Mouse (Mus musculus) kidney, adult 11 months (tissue): ENCODE measurements around the gene Olfr102.

ENCODE experiments used
- DNase-seq: peaks from one replicate; pipeline ENCODE4 v3.0.0; 2022

Gene Olfr102

DNA sequence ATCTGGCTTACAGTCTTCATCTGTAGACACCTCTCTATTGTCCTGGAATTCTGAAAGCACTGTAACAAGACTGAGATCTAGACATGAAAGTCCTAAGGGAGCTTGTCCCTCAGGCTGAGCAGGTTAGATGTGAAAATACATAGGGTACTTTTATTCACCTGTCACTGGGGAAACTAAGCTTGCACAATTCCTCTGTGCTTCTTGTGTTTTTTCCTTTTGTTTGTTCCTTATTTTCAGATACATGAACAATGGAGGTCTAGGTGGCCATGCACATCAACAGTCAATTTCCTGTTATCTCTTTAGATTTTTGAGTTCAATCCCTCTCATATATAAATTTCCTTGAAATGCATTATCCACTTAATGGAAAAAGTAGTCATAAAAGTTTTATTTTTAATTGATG, at the start of gene Olfr102:
Olfr102 (minus strand) TSS at position 101 of the 400 bp plus-strand sequence.
- no peak for DNase-seq

DNA sequence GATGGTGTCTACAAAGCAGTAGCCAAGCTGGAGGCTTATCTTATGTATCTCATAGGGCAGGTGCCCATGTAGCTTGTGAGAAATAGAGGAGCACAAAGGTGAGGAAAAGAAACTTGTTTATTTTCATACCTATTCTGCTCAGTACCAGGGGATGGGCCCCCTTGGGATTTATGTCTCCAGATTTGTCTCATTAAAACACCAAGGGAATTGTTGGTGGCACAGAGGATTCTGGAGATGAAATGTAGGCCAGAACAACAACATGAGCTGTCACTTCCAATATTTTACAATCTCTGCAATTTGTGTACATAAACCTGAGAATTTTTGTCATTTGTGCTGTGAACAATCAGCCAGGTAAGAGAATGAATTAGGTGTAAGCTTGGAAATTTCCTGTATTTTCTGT, 42.4 kb upstream of the Olfr102 start, which contains the start of gene Olfr104-ps:
Olfr104-ps (plus strand) TSS at position 301 of the 400 bp plus-strand sequence.
- no peak for DNase-seq

DNA sequence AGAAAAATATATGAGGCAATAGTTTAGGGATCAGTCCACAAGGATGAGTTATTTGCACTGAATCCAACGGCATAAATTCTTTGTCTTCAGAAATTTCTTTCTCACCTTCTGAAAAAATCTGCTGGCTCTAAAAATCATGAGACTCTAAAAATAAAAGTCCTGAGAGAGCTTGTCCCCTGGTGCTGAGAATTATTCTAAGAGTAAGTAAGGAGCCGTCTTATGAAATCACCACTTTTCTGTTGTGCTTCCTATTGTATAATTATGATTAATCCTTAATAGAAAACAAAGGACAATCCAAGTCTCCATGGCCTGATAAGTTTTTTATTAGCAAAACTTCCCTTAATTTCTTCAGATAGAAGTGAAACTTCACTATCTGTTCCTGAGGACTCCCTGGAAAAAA, 22.7 kb upstream of the Olfr102 start, which contains the start of gene Olfr103:
Olfr103 (minus strand) TSS at position 101 of the 400 bp plus-strand sequence.
- DNase-seq: no peak

DNA sequence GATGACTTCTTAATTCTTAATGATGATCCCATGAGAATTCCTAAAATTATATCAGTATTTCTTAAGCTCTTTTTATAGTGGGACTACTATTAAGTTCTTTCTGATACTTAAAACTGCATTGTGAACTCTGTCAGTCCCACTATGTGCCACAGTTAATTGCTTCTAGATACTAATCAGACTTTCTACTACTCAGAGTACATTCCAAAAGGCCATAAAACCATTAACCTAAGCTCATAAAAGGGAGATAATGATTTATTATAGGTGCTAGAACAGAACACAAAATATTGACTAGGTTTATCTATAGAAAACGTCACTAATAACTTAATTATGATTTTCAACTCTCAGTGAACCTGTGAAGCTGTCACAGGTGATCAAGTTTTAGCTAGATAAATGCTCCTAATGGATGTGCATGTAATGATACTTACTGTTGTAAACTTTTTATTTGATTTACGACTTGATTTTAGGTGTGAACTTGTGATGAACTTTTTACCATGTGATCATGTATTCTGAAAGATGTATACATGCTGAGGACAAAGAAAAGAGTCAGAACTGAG, 6.6 kb downstream of the Olfr102 start:
- no peak for DNase-seq

DNA sequence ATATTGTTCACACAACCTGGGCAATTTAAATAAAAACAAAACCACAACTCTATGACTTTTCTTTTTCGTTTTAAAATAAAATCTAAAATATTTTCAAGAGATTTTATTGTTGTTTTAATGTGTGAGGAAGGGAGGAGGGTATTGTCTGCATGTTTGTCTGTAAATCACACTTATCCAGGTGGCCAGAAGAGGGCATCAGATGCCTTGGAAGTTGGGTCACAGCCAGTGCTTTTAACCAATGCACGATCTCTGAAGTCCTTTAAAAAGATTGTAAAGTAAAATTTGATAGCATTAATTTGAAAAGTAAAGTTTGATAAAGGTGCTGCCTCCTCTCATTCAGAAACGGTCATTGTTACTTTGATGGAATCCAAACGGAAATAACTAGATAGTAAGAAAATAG, 8.4 kb downstream of the Olfr102 start:
- DNase-seq: no peak

DNA sequence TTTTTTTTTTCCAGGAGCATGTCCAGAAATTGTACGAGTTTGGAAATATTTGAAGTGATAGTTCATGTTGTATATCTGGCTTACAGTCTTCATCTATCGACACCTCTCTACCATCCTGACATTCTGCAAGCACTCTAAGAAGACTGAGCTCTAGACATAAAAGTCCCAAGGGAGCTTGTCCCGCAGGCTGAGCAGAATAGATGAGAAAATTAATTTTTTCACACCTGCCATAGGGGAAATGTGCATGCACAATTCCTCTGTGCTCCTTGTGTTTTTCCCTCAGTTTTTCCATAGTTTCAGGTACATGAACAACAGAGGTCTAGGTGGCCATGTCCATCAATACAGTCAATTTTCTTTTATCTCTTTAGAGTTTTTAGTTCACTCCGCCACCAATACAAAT, 12.6 kb downstream of the Olfr102 start, which contains the start of gene Olfr101:
Olfr101 (minus strand) TSS at position 101 of the 400 bp plus-strand sequence.
- no peak for DNase-seq

DNA sequence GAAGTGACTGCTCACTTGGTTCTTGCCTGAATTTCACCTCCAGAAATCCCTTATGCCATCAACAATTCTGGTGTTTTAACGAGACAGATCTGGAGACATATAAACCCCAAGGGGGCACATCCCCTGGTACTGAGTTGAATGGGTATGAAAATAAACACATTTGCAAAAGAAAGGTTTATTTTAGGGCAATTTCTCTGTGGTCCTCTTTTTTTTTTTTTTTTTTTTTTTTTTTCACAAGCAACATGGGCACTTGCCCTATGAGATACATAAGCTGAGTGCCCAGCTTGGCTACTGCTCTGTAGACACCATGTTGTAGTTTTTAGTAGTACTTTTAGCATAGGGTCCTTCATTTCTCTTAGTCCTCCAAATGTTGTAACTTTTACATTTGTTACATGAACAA, 33.5 kb downstream of the Olfr102 start, which contains the start of gene Olfr99:
Olfr99 (minus strand) TSS at position 101 of the 400 bp plus-strand sequence.
- no peak for DNase-seq

DNA sequence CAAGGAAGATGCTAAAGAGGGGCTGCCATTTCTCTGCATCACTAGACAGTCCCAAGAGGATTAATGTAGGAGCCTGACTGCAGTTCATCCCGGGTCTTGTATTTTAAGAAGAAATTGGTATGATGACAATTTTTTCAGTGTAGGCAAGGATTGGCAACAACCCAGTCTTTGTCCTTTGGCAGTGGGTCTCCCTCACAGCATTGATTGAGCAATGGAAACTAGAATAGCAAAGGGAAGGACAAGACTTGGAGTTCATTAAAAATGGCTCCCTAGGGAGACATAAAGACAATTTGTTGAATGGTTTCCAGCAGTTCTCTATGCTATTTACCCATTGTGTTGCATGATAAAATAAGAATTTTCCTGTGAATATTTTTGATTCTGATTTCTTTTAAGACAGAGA, 36.5 kb downstream of the Olfr102 start:
- DNase-seq: no peak

DNA sequence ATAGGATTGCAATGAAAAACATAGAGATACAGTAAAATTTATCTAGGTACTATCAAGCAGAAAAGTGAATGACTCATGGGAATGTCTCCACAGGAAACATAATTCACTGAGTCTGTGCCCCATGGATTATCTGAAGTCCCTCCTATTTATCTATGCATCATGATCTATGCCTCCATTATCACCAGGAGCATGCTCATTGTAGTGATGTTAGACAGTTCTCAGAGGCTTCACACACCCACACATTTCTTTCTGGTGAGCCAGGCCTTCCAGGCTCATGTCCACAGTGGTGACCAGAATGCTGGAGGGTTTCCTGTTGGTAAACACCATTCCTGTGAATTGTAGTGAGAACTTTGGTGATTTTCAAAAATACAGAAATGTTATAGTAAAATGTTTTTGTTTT, 40.3 kb downstream of the Olfr102 start:
- no peak for DNase-seq

DNA sequence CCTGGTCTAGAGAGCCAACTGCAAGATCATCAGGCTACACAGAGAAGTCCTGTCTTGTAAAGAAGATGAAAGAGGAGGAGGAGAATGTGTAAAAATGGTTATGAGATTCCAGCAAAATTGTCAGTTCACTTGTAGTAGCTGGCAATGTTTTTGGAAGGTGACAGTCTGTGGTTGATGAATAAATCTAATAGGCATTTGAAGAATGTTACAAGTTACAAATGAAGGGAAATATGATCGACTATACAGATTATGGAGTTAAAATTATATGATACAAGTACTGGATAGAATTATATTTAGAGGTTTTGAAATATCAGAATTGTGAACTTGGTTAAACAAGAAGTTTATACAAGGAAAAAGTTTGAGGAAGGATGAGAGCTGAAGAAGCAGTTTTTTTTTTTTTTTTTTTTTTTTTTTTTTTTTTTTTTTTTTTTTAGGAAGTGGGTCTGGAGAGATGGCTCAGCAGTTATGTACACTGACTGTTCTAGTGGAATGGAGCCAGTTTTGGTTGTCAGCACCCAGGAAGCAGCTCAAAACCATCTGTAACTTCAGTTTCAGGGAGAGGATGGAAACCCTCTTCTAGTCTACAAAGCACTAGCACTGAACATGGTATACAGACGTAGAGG, 41.1 kb downstream of the Olfr102 start:
- DNase-seq: no peak

DNA sequence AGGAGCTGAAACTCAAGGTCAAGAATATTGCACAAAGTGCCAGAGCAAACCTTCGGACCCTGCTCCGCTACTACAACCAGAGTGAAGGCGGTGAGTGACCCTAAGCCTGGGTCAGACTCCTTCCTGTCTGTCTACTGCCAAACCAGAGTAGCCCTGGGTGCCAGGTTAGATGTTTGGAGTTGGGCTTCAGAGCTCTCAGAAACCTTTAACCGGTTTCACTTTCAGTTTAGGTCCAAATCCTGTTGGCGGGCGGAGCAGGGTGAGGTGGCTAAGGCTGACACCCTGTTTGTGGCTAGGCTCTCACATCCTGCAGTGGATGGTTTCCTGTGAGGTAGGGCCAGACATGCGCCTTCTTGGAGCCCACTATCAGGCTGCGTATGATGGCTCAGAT, 46.2 kb downstream of the Olfr102 start:
- DNase-seq: peak; percentile 63

DNA sequence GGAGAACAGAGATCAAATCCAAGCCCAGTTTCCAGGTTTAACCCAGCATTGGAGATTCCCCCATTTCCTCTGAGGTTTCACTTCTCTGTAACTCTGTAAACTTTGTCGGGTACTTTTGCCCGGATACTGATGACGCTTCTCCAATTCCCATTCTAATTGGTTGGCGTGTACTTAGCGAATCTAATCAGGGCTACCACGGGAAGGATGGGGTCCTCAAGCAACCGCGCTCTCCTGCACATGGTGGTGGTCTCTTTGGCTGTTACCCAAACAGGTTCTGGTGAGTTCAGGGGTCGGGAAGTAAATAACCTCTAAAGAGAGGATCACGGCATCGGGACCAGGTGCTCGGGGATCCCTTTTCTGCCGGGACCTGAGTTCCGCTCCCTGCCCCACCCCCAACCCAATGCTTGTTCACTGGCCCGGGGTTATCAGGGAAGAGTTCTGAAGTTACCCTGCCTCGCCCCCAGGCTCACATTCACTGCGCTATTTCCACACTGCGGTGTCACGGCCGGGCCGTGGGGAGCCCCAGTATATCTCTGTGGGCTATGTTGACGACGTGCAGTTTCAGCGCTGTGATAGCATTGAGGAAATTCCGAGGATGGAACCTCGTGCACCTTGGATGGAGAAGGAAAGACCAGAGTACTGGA, 46.7 kb downstream of the Olfr102 start, which contains the start of gene H2-M3:
H2-M3 (plus strand) TSS at position 163 of the 644 bp plus-strand sequence.
- DNase-seq: peak; percentile 87

DNA sequence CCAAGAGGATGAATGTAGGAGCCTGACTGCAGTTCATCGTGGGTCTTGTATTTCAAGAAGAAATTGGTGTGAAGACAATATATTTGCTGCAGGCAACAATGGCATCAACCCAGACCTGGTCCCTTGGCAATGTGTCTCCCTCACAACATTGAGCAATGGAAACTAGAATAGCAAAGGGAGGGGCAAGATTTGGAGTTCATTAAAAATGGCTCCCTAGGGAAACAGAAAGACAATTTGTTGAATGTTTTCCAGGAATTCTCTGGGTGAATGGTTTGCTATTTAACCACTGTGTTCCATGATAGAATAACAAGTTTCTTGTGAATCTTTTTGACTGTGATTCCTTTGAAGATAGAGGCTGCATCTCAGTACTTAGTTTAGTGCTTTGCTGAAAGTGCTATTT, 53.2 kb downstream of the Olfr102 start, which contains the start of gene Olfr98:
Olfr98 (minus strand) TSS at position 124 of the 400 bp plus-strand sequence.
- DNase-seq: no peak
